Mouse (Mus musculus) intestine, embryonic 14.5 days (tissue): Measurements from ENCODE around the gene Elovl6. TPM values are rescaled to one million over a fixed set of nuclear protein-coding genes. Genes with fewer than 3 reads are reported as not detected.

Source experiments
- ATAC-seq: fragments of 200-750 bp; cut with Nextera tagmentation; replicated peaks from 2 replicates; pipeline ENCODE4 v1.8.0; 2017; ENCODE audit warnings: low read depth, moderate number of reproducible peaks, moderate TSS enrichment, moderate library complexity; ENCODE audit not compliant: low FRiP score, low TSS enrichment
- DNase-seq: peaks from one replicate; pipeline ENCODE4 v3.0.0-alpha.2; 2018; ENCODE audit warnings: low spot score
- H3K27ac ChIP-seq: fragments of 300-500 bp; sonication (generic); 2 replicates; pipeline ENCODE4 v1.5.1; 2014; ENCODE audit warnings: low read depth, mild to moderate bottlenecking, control low read depth
- H3K27me3 ChIP-seq: fragments of 300-500 bp; sonication (generic); replicated peaks from 2 replicates; pipeline ENCODE4 v1.6.1; 2014; ENCODE audit warnings: low read length, control low read depth; ENCODE audit not compliant: control insufficient read depth, insufficient read depth
- H3K36me3 ChIP-seq: fragments of 300-500 bp; sonication (generic); 2 replicates; pipeline ENCODE4 v1.6.1; 2014; ENCODE audit warnings: low read length, control low read depth; ENCODE audit not compliant: control insufficient read depth, insufficient read depth
- H3K4me1 ChIP-seq: fragments of 300-500 bp; sonication (generic); replicated peaks from 2 replicates; pipeline ENCODE4 v1.6.1; 2014; ENCODE audit warnings: low read length, control low read depth, mixed read lengths; ENCODE audit not compliant: control insufficient read depth, insufficient read depth
- H3K4me2 ChIP-seq: fragments of 300-500 bp; sonication (generic); 2 replicates; pipeline ENCODE4 v1.6.1; 2014; ENCODE audit warnings: low read length
- H3K4me3 ChIP-seq: fragments of 300-500 bp; sonication (generic); 2 replicates; pipeline ENCODE4 v1.5.1; 2014; ENCODE audit warnings: low read depth, low read length, control low read depth, mixed read lengths
- H3K9ac ChIP-seq: fragments of 300-500 bp; sonication (generic); 2 replicates; pipeline ENCODE4 v1.6.1; 2014; ENCODE audit warnings: mild to moderate bottlenecking, low read length
- H3K9me3 ChIP-seq: fragments of 300-500 bp; sonication (generic); 2 replicates; pipeline ENCODE4 v1.6.1; 2016; ENCODE audit warnings: low read length, control low read depth; ENCODE audit not compliant: control insufficient read depth
- WGBS: fragments of 180-500 bp; shearing (Covaris S2); extraction: QIAGEN DNeasy Blood & Tissue Kit; methylation state at CpG from one replicate; pipeline ENCODE4 v1.1.7; 2014; 5-methylcytosine and 5-hydroxymethylcytosine counted together
- polyA plus RNA-seq: library from polyadenylated mRNA; unstranded; fragments of >200 nt; fragmentation: Nextera tagmentation; extraction: Ambion mirVana; gene quantifications from 2 replicates; pipeline ENCODE4 v1.2.1, GENCODE M21; 2014

Gene Elovl6
- polyA plus RNA-seq, 1 experiment from 2014 or later, result 53.4 TPM

- WGBS, result 91% methylated on average over 3 of the region's 3 CpGs
- no peaks in the 10 kb centered on the region for H3K27me3 ChIP-seq
- H3K27ac ChIP-seq, result no peak overlapping the region
- H3K36me3 ChIP-seq, result no peaks in the 10 kb centered on the region
- no peak overlapping the region for H3K4me2 ChIP-seq
- no peak overlapping the region for H3K9ac ChIP-seq
- H3K9me3 ChIP-seq, result no peaks in the 10 kb centered on the region
- ATAC-seq (no peak), DNase-seq (no peak)
- H3K4me3 ChIP-seq, result no peak overlapping the region
- H3K4me1 ChIP-seq, result no peaks in the 10 kb centered on the region
Observed at GRCm38 (mm10) chr3:129515863-129516436, 16.2 kb upstream of the Elovl6 start.

DNA sequence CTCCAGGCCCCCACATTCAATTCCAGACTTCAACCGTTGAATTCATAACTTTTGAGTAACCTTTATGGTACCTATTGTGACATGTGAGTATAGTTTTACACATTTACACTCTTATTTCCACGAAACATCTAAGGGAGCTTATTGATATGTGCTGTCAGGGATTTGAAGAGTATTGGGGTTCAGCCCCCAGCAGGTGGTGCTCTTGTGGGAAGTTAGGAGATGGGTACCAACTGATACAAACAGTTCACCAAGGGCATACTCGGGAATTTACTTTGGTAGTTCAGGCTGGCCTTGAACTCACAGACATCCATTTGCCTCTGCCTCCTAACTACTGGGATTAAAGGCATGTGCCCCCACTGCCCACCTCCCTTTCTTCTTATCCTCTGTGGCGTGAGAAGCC is 11.7 kb upstream of the Elovl6 start:
- 83% methylated on average over 4 of the region's 4 CpGs for WGBS
- no peaks in the 10 kb centered on the region for H3K4me1 ChIP-seq

DNA sequence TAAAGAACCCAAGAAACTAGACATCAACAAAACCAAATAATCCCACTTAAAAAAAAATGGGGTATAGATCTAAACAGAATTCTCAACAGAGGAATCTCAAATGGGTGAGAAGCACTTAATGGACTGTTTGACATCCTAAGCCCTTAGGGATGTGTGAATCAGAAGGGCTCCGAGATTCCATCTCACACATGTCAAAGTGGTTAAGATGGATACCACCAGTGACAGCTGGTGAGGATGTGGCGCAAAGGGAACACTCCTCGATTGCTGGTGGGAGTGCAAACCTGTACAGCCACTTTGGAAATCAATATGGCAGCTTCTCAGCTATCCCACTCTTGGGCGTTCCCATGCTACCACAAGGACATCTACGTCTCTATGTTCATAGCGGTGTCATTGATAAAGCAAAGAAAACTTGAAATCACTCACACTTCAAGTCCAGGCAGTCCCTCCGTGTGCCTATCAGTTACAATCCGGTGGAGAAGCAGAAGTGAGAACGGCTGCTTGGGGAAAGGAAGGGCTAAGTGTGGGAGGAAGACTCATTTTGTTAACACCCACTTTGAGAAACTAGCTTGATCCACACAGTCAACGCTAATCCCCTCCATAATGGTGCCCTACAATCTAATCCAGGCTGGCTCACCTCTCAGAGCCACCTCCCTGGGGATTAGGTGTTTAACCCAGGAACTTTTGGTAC is 8.6 kb upstream of the Elovl6 start:
- H3K4me3 ChIP-seq, result no peak overlapping the region
- no peak for DNase-seq
- H3K27ac ChIP-seq, result no peak overlapping the region
- 86% methylated on average over 10 of the region's 10 CpGs for WGBS
- H3K9me3 ChIP-seq, result no peaks in the 10 kb centered on the region
- ATAC-seq, result no peak
- H3K4me1 ChIP-seq, result no peaks in the 10 kb centered on the region
- no peaks in the 10 kb centered on the region for H3K27me3 ChIP-seq
- H3K9ac ChIP-seq, result no peak overlapping the region
- H3K36me3 ChIP-seq, result no peaks in the 10 kb centered on the region
- no peak overlapping the region for H3K4me2 ChIP-seq

More for the DNA sequence above, 11.7 kb upstream of the Elovl6 start:
- no peak for ATAC-seq
- Histone ChIP-seq H3K27ac (no peak overlapping the region), H3K36me3 (no peaks in the 10 kb centered on the region), H3K9me3 (no peaks in the 10 kb centered on the region), H3K4me3 (no peak overlapping the region), H3K27me3 (no peaks in the 10 kb centered on the region), H3K4me2 (no peak overlapping the region), H3K9ac (no peak overlapping the region)
- DNase-seq, result no peak

DNA sequence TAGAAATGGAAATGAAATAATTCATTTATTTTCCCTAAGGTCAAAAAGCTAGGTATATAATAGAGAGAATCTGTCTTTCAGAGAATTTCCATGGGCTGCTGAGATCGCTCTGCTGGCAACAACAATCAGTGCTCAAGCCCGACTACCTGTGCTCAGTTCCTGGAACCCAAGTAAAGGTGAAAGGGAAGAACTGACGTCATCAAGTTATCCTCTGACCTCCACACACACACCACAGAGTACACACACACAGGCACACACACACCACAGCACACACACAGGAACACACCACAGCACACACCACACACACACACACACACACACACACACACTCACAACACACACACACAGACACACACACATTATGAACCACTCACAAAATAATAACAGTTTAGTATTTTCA is 5.1 kb upstream of the Elovl6 start:
- no peaks in the 10 kb centered on the region for H3K9me3 ChIP-seq
- no peak for ATAC-seq
- H3K4me3 ChIP-seq, result no peak overlapping the region
- WGBS, result 90% methylated on average over 3 of the region's 3 CpGs
- no peak overlapping the region for H3K27ac ChIP-seq
- H3K27me3 ChIP-seq, result no peaks in the 10 kb centered on the region
- H3K36me3 ChIP-seq, result no peaks in the 10 kb centered on the region
- no peak for DNase-seq
- H3K9ac ChIP-seq, result no peak overlapping the region
- H3K4me2 ChIP-seq, result no peak overlapping the region
- H3K4me1 ChIP-seq, result peaks cover 4% of the 10 kb centered on the region; the same call in 1 of the 2 replicates

- no peak overlapping the region for H3K4me3 ChIP-seq
- no peaks in the 10 kb centered on the region for H3K27me3 ChIP-seq
- no peak overlapping the region for H3K27ac ChIP-seq
- 78% methylated on average over 3 of the region's 3 CpGs for whole genome bisulfite sequencing
- no peak for ATAC-seq
- peaks cover 4% of the 10 kb centered on the region; the same call in 1 of the 2 replicates for H3K4me1 ChIP-seq
- no peak overlapping the region for H3K9ac ChIP-seq
- H3K4me2 ChIP-seq, result no peak overlapping the region
- no peaks in the 10 kb centered on the region for H3K9me3 ChIP-seq
- DNase-seq, result no peak
- H3K36me3 ChIP-seq, result no peaks in the 10 kb centered on the region
Observed at GRCm38 (mm10) chr3:129529311-129529710, 2.8 kb upstream of the Elovl6 start.

- Histone ChIP-seq H3K9me3 (no peaks in the 10 kb centered on the region), H3K4me3 (no peak overlapping the region), H3K27me3 (no peaks in the 10 kb centered on the region), H3K4me2 (no peak overlapping the region), H3K27ac (no peak overlapping the region), H3K9ac (no peak overlapping the region), H3K4me1 (peaks cover 15% of the 10 kb centered on the region), H3K36me3 (no peaks in the 10 kb centered on the region)
- 96% methylated on average over 6 of the region's 6 CpGs for WGBS
- no peak for DNase-seq
- ATAC-seq, result no peak
Observed at GRCm38 (mm10) chr3:129530461-129530860, 1.7 kb upstream of the Elovl6 start.

DNA sequence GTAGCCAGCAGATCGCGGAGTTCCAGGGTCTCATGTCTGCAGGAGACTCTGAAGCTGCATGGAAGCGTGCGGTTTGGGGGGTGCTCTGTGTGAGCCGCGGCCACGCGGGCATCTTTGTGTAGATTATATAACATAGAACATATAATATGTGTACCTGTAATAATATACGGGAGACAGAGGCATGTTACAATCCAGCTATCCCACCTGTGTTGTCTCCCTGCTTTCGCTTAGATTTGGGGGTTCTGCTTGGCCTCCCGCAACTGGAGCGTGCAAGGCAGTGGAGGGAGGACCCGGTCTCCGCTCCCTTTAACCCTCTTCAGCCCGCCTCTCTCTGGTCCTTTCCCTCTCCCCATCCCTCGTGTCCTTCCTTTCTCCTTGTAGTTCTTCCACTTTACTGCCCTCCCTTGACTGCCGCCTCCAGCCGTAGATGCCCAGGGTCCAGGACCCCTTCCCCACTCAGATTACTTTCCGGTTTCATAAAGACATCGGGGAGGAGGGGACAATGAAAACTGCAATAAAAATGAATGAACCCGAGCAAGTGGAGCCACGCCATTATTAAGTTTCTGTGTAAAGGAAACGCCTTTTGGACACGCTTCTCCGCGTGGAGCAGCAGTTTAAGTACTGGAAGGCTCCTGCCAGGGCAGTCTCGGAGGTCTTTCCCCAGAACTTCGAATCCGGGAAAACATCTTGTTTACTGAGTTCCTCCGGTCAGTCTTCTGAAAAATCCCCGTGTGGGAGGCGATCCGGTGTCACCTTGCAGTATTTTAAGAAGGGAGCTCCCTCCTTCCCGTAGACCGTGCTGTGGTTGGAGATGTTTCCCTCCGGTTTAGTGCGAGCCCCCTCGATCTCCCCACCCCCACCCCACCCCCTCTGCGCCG is 949 bp downstream of the Elovl6 start:
- Histone ChIP-seq H3K4me2 (peak overlapping the region; percentile 66), H3K9me3 (no peaks in the 10 kb centered on the region), H3K36me3 (no peaks in the 10 kb centered on the region), H3K27me3 (no peaks in the 10 kb centered on the region), H3K27ac (peak overlapping the region; percentile 98), H3K9ac (peak overlapping the region; percentile 97), H3K4me3 (peak overlapping the region; percentile 85), H3K4me1 (peaks cover 23% of the 10 kb centered on the region)
- ATAC-seq (peak; percentile 10), DNase-seq (peak; percentile 85)
- WGBS, result 0% methylated on average over 40 of the region's 40 CpGs

DNA sequence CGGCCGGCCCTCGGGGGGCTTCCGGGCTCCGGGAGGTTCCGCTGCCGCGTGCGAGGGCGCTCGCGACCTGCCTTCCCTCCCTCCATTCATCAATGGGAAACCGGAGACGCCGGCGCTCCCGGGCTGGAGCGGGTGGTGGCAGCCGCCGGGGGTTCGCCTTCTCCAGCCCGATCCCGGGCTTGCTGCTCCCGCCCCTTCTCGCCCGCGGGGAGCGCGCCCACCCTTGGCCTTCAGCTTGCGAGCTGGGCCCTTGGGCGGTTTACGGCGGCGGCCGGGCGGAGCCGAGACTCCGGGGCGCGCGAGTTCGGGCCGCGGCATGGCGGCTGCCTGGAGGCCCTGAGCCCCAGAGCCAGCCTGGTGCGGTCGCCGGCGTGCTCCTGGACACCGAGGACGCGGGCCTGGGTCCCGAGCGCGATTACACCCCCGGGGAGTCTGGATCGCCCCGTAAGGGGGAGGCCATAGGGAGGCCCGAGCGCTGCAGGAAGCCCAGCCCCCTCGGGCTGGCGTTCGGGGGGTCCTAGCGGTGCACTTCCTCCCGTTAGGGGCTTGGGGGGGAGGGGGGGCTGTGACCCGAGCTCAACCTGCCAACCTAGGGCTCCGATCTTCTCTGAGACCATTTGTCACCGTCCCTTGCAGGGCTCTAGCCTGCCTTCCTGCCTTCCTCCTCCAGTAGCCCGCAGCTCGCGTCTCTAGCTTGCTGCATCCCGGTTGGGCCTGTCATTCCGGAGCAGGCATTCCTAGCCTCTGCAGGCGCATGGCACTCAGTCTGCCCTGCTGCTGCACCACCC is 1.8 kb downstream of the Elovl6 start:
- peak; percentile 40 for ATAC-seq
- peaks cover 23% of the 10 kb centered on the region for H3K4me1 ChIP-seq
- H3K9ac ChIP-seq, result peak overlapping the region; percentile 97
- H3K27ac ChIP-seq, result peak overlapping the region; percentile 98
- peak overlapping the region; percentile 66 for H3K4me2 ChIP-seq
- DNase-seq, result peak; percentile 88
- H3K36me3 ChIP-seq, result no peaks in the 10 kb centered on the region
- H3K9me3 ChIP-seq, result no peaks in the 10 kb centered on the region
- H3K4me3 ChIP-seq, result peak overlapping the region; percentile 85
- under 1% methylated on average over 61 of the region's 74 CpGs for WGBS
- no peaks in the 10 kb centered on the region for H3K27me3 ChIP-seq
